Mouse (Mus musculus): ENCODE results near the gene Cracr2b. TPM values are rescaled to one million over a fixed set of nuclear protein-coding genes. Genes with fewer than 3 reads are reported as not detected.
A peak's percentile ranks its signal among the peaks of the same experiment; 100 is the strongest.

Gene Cracr2b
- total RNA-seq, 2 experiments from 2014 or later = 3.3 TPM

DNA sequence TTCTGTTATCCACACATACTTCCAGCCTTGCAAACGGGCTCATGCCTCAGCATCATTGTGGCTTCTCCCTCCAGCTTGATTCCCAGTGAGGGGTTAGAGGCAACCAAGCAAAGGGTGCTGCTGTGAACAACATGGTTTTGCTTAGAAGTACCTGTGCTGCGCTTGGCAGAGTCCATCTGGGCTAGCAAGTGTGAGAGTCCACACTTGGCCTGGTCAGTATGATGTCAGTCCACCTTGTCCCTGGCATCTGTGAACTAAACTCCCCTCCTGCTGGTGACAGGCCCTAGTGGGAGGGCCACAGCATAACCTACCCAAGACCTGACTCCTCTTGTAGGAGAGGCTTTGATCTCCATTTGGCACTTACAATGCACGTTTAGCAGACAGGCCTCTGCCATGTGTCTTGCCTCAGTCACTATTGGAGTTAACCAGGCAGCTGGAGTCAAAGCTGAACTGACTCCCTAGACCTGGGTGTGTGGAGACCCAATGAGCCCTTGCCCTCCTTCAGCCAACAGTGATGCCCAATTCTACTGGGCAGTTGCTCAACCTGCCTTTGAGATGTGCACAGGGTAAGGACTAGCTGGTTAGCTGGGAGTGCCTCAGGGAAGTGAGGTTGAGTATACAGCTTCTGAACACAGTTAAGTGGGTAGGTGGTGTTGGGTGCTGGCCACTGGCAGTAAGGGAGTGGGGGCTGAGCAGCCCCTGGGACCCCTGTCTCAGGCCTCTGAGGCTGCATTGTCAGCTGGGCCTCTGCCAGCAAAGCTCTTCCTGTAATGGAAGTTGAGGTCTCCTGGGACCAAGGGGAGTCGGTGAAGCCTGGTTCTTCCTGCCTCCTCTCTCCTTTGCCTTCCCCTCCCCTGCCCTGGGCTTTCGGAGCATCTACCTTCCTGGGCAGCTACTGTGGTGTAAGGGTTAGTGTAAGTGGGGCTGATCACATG, 23.6 kb downstream of the Cracr2b start:
- no peak for DNase-seq (ENCODE audit: low spot score in 2 of 2)

DNA sequence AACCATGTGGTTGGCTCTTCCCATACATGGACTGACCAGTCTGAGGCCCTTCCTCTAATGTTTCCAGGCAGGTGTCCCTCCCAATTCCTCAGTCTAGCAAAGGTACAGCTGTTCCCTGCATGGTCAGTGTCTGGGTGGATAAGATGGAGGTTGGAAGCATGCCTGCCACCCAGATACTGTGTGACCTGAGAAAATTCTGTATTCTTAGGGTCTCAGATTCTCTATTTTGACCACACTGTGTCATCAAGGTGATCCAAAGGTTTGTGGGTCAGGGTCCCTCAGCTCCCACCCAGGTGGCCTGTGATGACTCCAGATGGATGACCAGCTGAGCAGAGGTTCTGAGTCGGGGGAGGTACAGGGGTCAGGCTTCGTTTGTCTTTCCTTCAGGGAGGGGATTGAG, 24.3 kb downstream of the Cracr2b start:
- no peak for DNase-seq (ENCODE audit: low spot score in 2 of 2)

- DNase-seq (ENCODE audit: low spot score in 2 of 2) = no peak
Measured at GRCm38 (mm10) chr7:141485606-141486005, 24.7 kb downstream of the Cracr2b start.

GRCm38 (mm10) chr7:141486239-141486638, 25.3 kb downstream of the Cracr2b start:
- no peak for DNase-seq (ENCODE audit: low spot score in 2 of 2)

DNA sequence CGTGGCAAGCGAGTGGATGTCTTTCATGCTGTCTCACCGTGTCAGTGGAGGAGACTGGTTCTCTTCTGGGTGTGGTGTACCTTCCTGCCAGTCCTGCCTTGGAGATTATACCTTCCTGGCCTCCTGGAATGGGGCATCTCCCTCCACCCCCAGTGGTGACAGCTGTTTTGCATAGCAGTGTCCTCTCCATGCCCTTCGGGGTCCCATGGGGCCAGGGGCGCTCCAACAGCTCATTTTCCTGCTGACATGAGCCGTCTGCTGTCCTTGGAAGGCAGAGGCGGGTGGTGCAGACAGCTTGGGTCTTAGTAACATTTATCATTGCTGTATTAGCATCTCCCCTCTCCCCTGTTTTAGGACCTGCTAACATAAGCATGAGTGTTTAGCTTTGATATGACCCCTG, 26.2 kb downstream of the Cracr2b start:
- no peak for DNase-seq (ENCODE audit: low spot score in 2 of 2)

DNA sequence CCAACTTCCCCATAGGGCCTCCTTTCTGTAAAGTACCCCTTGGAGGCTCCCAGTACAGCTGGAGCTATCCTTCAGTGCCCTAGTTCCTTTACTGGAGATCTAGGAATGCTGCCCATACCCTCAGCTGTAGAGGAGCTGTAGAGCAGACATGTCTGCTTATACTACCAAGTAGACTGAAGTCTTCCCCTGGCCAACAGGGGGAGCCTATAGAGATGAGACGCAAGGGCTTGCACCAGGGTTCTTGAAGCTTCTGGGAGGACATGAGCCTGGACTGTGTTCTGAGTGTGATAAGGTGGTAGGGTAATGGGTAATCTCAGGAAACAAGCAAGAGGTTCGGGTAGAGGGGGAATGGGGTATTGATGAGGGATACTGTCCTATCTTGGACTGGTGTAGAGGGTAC, 30.3 kb downstream of the Cracr2b start:
- no peak for DNase-seq (ENCODE audit: low spot score in 2 of 2)

- no peak for DNase-seq (ENCODE audit: low spot score in 2 of 2)
Measured at GRCm38 (mm10) chr7:141492738-141493137, 31.8 kb downstream of the Cracr2b start.

DNA sequence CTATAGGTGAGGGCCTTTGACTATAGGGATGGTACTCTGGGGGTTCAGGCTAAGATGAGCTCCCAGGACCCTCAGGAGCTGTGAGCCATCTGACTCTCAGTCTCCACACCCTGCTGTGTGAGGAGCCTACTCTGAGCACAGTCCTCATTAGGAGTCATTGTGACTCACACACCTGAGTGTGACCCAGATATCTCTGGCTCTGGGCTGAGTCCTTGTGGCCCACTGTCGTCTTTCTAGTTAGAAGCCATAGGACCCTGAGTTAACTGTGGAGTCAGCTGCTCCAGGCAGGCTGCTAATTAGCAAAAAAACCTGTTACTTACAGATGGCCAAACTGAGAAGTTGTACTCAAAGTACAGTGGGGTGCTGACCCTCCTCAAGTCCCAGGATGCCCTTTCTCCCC, 32.8 kb downstream of the Cracr2b start:
- no peak for DNase-seq (ENCODE audit: low spot score in 2 of 2)

DNA sequence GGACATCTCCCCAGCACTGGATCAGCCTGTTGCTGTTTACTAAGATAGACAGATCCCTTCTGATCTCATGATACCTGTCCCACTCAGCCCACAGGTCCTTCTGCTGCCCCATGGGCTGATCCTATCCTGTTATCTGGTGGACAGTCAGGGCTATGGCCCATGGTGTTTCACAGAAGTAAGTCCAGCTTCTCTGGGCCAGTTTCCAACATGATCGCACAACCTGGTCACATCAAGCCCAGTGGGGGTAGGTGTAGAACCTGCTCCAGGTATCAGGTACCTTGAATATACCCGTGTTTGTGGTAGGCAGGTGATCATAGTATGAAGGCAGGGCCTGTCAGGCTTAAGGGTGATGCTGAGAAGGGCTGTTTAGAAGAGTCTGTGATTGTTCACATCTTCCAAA, 34.5 kb downstream of the Cracr2b start:
- DNase-seq (ENCODE audit: low spot score in 2 of 2) = no peak

GRCm38 (mm10) chr7:141495940-141496339, 35.0 kb downstream of the Cracr2b start:
- no peak for DNase-seq (ENCODE audit: low spot score in 2 of 2)

- peak in 1 of 2 experiments; percentile 50 for DNase-seq (ENCODE audit: low spot score in 2 of 2)
Measured at GRCm38 (mm10) chr7:141497600-141497999, 36.7 kb downstream of the Cracr2b start.

GRCm38 (mm10) chr7:141501820-141502555, 41.1 kb downstream of the Cracr2b start:
- DNase-seq (ENCODE audit: low spot score in 2 of 2) = no peak

DNA sequence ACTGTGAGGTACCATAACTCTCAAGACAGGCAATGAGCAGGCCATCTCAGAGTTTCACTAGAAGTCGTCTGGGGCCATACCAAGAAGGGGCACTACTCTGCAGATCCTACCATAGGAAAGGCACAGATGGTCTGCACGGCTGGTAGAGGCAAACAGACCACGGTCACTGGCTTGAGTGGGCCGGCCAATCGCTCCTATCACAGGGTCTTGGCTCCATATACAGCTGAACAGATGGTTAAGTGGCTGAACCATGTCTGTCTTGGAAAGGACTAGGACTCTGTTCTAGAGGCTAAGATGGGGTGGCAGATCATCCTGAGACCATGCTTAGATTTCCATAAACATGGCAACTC, 41.6 kb downstream of the Cracr2b start:
- no peak for DNase-seq (ENCODE audit: low spot score in 2 of 2)

DNA sequence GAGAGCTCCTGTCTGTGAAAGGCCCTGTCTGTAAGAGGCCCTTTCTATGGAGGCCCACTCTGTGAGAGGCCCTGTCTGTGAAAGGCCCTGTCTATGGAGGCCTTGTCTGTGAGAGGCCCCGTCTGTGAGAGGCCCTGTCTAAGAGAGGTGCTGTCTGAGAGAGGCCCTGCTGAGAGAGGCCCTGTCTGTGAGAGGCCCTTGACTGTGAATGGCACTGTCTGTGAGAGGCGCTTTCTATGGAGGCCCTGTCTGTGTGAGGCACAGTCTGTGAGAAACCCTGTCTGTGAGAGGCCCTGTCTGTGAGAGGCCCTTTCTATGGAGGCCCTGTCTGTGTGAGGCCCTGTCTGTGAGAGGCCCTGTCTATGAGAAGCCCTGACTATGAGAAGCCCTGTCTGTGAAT, 45.4 kb downstream of the Cracr2b start:
- no peak for DNase-seq (ENCODE audit: low spot score in 2 of 2)

- no peak for DNase-seq (ENCODE audit: low spot score in 2 of 2)
Measured at GRCm38 (mm10) chr7:141508160-141508559, 47.3 kb downstream of the Cracr2b start.

GRCm38 (mm10) chr7:141510196-141510595, 49.3 kb downstream of the Cracr2b start:
- peak in 1 of 2 experiments; percentile 58 for DNase-seq (ENCODE audit: low spot score in 2 of 2)

- no peak for DNase-seq (ENCODE audit: low spot score in 2 of 2)
Measured at GRCm38 (mm10) chr7:141510681-141511191, 49.8 kb downstream of the Cracr2b start.

Other genes starting within 250 kb of the Cracr2b start
- not detected for gene Lmntd2, start 247.0 kb upstream of the Cracr2b start, total RNA-seq (2021)
- 1 to 10 TPM in 1 of 2 experiments, under 1 TPM in 1; 0.71 to 1.5 TPM for gene Rassf7, start 245.2 kb upstream of the Cracr2b start, total RNA-seq (2021)
- gene Phrf1, start 232.3 kb upstream of the Cracr2b start, total RNA-seq (2021) = 10 to 100 TPM; 76.9 to 78.8 TPM
- gene Irf7, start 194.6 kb upstream of the Cracr2b start, total RNA-seq (2021) = 1 to 10 TPM in 1 of 2 experiments, under 1 TPM in 1; 0.46 to 1.2 TPM
- not detected for gene Cdhr5, start 184.3 kb upstream of the Cracr2b start, total RNA-seq (2021)
- not detected for gene Sct, start 182.0 kb upstream of the Cracr2b start, total RNA-seq (2021)
- not detected for gene Drd4, start 169.1 kb upstream of the Cracr2b start, total RNA-seq (2021)
- 10 to 100 TPM; 66.3 to 79.6 TPM for gene Deaf1, start 133.4 kb upstream of the Cracr2b start, total RNA-seq (2021)
- gene Tmem80, start 133.4 kb upstream of the Cracr2b start, total RNA-seq (2021) = 10 to 100 TPM; 29.2 to 30.5 TPM
- 1 to 10 TPM; 5.0 to 9.0 TPM for gene Eps8l2, start 122.2 kb upstream of the Cracr2b start, total RNA-seq (2021)
- 100 to 1,000 TPM; 122 to 125 TPM for gene Taldo1, start 68.9 kb upstream of the Cracr2b start, total RNA-seq (2021)
- 10 to 100 TPM; 37.7 to 39.9 TPM for gene Gatd1, start 47.0 kb upstream of the Cracr2b start, total RNA-seq (2021)
- gene Cend1, start 31.6 kb upstream of the Cracr2b start, total RNA-seq (2021) = 100 to 1,000 TPM; 265 to 270 TPM
- 100 to 1,000 TPM; 319 to 320 TPM for gene Slc25a22, start 23.2 kb upstream of the Cracr2b start, total RNA-seq (2021)
- 1 to 10 TPM in 1 of 2 experiments, under 1 TPM in 1; 0.69 to 1.1 TPM for gene Pidd1, start 17.1 kb upstream of the Cracr2b start, total RNA-seq (2021)
- gene Rplp2, start 13.7 kb upstream of the Cracr2b start, total RNA-seq (2021) = 100 to 1,000 TPM; 557 to 573 TPM
- gene Pnpla2, start 5.9 kb upstream of the Cracr2b start, total RNA-seq (2021) = 10 to 100 TPM; 29.9 to 35.6 TPM
- gene Cd151, start 6.3 kb downstream of the Cracr2b start, total RNA-seq (2021) = 10 to 100 TPM; 24.2 to 26.0 TPM
- gene Polr2l, start 14.0 kb downstream of the Cracr2b start, total RNA-seq (2021) = 10 to 100 TPM; 39.2 to 42.8 TPM
- gene Tspan4, start 14.1 kb downstream of the Cracr2b start, total RNA-seq (2021) = 10 to 100 TPM; 11.3 to 11.7 TPM
- 10 to 100 TPM; 72.6 to 76.2 TPM for gene Chid1, start 78.8 kb downstream of the Cracr2b start, total RNA-seq (2021)
- gene Ap2a2, start 101.1 kb downstream of the Cracr2b start, total RNA-seq (2021) = 100 to 1,000 TPM; 233 to 238 TPM
- not detected for gene Muc6, start 194.2 kb downstream of the Cracr2b start, total RNA-seq (2021)
- gene Muc2, start 229.2 kb downstream of the Cracr2b start, total RNA-seq (2021) = not detected